Mouse (Mus musculus) liver, adult 2 months (tissue): ENCODE measurements at regions not wholly inside any gene's neighbourhood (a gene's known extent, or its start where the extent isn't known, plus 50 kb on each side); places are given as distances from the start of the nearest gene placed in this dataset.

Source experiments
- DNase-seq: peaks from one replicate; pipeline ENCODE4 v3.0.0-alpha.2; 2011; ENCODE audit warnings: low read depth, low spot score; ENCODE audit errors: extremely low read depth
- H3K27ac ChIP-seq: fragments of 200-500 bp; replicated peaks from 2 replicates; pipeline ENCODE4 v1.5.1; 2012; ENCODE audit warnings: low read depth, mild to moderate bottlenecking, control low read depth, inconsistent platforms, low read length; ENCODE audit not compliant: insufficient read depth
- H3K27me3 ChIP-seq: fragments of 200-500 bp; 2 replicates; pipeline ENCODE4 v1.6.1; 2012; ENCODE audit warnings: mild to moderate bottlenecking, moderate library complexity, low read length, inconsistent platforms; ENCODE audit not compliant: control insufficient read depth, insufficient read depth
- H3K36me3 ChIP-seq: fragments of 200-500 bp; 2 replicates; pipeline ENCODE4 v1.6.1; 2012; ENCODE audit warnings: low read length, inconsistent platforms; ENCODE audit not compliant: control insufficient read depth, insufficient read depth
- H3K4me1 ChIP-seq: fragments of 200-500 bp; 2 replicates; pipeline ENCODE4 v1.6.1; 2011; ENCODE audit warnings: low read length; ENCODE audit not compliant: control insufficient read depth, insufficient read depth
- H3K4me3 ChIP-seq: fragments of 200-500 bp; 2 replicates; pipeline ENCODE4 v1.5.1; 2011; ENCODE audit warnings: low read depth, mild to moderate bottlenecking, control low read depth, low read length, moderate library complexity; ENCODE audit not compliant: insufficient read depth
- H3K79me2 ChIP-seq: fragments of 200-500 bp; 2 replicates; pipeline ENCODE4 v1.6.1; 2012; ENCODE audit warnings: inconsistent platforms, mild to moderate bottlenecking, low read length, moderate library complexity; ENCODE audit not compliant: control insufficient read depth, insufficient read depth
- H3K9ac ChIP-seq: fragments of 200-500 bp; 2 replicates; pipeline ENCODE4 v1.6.1; 2012; ENCODE audit warnings: low read depth, mild to moderate bottlenecking, control low read depth, inconsistent platforms, low read length
- CTCF ChIP-seq: fragments of 200-500 bp; IDR thresholded peaks from 2 replicates; pipeline ENCODE4 v1.5.1; 2011; ENCODE audit warnings: low read depth, low read length, control low read depth
- POLR2A ChIP-seq: fragments of 200-500 bp; IDR thresholded peaks from 2 replicates; pipeline ENCODE4 v1.6.1; 2011; ENCODE audit warnings: low read length, control low read depth; ENCODE audit not compliant: insufficient read depth; ENCODE audit errors: extremely low read depth
- WGBS: fragments of 180-500 bp; shearing (Covaris S2); methylation state at CpG from one replicate; pipeline ENCODE4 v1.1.7; 2018; 5-methylcytosine and 5-hydroxymethylcytosine counted together

DNA sequence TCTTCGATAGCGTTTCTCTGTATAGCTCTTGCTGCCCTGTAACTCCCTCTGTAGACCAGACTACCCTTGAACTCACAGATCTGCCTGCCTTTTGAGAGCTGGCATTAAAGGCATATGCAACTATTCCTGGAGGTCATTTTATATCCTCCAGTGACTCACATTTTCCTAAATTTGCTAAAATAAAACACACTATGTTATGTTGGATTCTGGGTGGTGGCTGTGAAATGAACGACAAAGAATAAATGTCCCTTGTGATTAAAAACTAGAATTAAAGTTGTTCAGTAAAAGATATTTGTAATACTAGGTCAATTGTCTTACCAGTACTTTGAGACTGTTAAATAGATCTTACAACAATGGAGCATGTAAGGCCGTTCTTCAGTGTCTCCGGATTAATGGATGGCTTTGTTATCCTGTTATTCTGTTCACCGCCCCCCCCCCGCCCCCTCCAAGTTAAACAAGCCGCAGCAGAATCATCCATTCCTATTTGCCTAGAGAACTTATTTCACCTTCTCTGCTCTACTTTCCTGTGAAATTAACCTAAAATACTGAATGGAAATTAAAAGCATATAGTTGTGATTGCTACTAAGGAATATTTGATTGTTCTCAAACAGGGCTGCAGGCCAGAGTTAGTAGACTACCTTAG lies 240.4 kb downstream of the Mef2c start:
- no peak overlapping the region for H3K9ac ChIP-seq
- H3K36me3 ChIP-seq = no peaks in the 10 kb centered on the region
- peaks cover 12% of the 10 kb centered on the region; the same call in 1 of the 2 replicates for H3K27me3 ChIP-seq
- DNase-seq = no peak
- H3K4me1 ChIP-seq = no peaks in the 10 kb centered on the region
- no peak overlapping the region for H3K4me3 ChIP-seq
- no peaks in the 10 kb centered on the region for H3K79me2 ChIP-seq
- TF ChIP-seq CTCF (no peak), POLR2A (no peak)
- H3K27ac ChIP-seq = no peak overlapping the region
- WGBS = 58% methylated on average over 8 of the region's 8 CpGs

DNA sequence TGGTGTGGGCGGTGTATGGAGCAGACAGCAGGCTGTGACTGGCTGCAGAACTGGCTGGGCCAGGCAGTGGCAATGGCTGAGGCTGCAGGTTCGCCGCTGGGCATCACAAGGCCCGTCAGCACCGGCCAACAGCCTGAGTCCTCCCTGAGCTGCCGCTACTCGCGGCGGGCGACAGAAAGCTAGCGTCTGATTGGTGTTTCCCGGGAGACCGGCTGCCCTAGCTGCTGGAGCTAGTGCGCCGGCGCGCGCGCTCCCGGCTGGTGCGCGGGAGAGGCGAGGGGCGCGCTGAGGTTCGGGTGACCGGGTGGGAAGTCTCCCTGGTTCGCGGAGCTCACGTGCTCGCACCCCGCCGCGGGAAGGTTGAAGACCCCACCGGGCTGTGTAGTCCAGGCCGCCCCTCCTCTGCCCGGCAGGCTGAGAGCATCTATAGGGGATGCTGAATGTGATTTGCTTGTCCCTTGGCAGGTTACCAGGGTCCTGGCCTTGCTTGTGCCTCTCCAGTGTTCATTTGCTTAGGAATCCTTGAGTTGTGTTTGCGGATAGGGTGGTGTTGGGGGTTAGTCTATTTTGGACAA lies 241.2 kb downstream of the Mef2c start:
- no peak for DNase-seq
- H3K27ac ChIP-seq = no peak overlapping the region
- no peak overlapping the region for H3K9ac ChIP-seq
- no peaks in the 10 kb centered on the region for H3K4me1 ChIP-seq
- H3K36me3 ChIP-seq = no peaks in the 10 kb centered on the region
- no peak overlapping the region for H3K4me3 ChIP-seq
- H3K79me2 ChIP-seq = no peaks in the 10 kb centered on the region
- WGBS = under 1% methylated on average over 38 of the region's 38 CpGs
- TF ChIP-seq POLR2A = no peak
- TF ChIP-seq CTCF = no peak
- peaks cover 9% of the 10 kb centered on the region; the same call in 1 of the 2 replicates for H3K27me3 ChIP-seq

DNA sequence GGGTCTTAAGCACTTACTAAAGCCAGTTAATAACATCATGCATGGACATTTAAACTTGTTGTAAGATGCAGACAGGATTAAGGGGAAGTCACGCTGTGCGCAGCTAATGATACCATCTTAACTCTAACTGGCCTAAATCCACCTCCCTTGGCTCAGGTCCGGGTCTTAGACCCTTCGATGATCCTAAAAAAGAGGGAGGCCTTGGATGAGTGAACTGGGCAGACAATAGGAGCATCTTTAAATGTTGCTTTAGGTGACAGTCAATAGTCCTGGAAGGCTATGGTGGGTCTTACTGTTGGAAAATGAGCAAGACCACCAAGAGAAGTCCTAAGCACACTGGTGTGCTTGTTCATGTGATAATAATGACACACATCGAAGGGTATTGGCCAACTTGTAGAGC lies 242.1 kb downstream of the Mef2c start:
- Histone ChIP-seq H3K4me3 (no peak overlapping the region), H3K4me1 (no peaks in the 10 kb centered on the region), H3K79me2 (no peaks in the 10 kb centered on the region), H3K36me3 (no peaks in the 10 kb centered on the region), H3K27ac (no peak overlapping the region), H3K9ac (no peak overlapping the region), H3K27me3 (peaks cover 9% of the 10 kb centered on the region; the same call in 1 of the 2 replicates)
- 82% methylated on average over 5 of the region's 5 CpGs for WGBS
- DNase-seq = no peak
- TF ChIP-seq CTCF (no peak), POLR2A (no peak)

DNA sequence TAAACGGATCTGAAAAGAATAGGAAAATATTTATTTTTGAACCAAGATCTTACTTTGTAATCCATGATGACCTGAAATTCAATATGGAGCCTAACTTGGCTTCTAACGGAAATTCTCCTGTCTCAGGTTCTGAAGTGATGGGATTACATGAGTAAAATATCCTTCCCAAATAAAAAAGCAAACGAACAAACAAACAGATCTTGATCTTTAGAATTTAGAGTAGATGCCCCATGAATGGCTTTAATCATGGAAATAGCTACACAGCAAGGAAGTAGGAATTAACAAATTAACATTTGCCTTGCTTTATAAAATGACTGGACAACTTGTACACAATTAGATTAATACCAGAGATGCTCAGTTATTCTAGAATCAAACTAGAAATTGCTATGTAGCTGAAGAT lies 243.8 kb downstream of the Mef2c start:
- no peaks in the 10 kb centered on the region for H3K79me2 ChIP-seq
- 52% methylated on average over 3 of the region's 3 CpGs for WGBS
- H3K27ac ChIP-seq = no peak overlapping the region
- peaks cover 6% of the 10 kb centered on the region; the same call in 1 of the 2 replicates for H3K27me3 ChIP-seq
- H3K4me3 ChIP-seq = no peak overlapping the region
- H3K4me1 ChIP-seq = no peaks in the 10 kb centered on the region
- no peak overlapping the region for H3K9ac ChIP-seq
- H3K36me3 ChIP-seq = no peaks in the 10 kb centered on the region
- TF ChIP-seq CTCF (no peak), POLR2A (no peak)
- no peak for DNase-seq

DNA sequence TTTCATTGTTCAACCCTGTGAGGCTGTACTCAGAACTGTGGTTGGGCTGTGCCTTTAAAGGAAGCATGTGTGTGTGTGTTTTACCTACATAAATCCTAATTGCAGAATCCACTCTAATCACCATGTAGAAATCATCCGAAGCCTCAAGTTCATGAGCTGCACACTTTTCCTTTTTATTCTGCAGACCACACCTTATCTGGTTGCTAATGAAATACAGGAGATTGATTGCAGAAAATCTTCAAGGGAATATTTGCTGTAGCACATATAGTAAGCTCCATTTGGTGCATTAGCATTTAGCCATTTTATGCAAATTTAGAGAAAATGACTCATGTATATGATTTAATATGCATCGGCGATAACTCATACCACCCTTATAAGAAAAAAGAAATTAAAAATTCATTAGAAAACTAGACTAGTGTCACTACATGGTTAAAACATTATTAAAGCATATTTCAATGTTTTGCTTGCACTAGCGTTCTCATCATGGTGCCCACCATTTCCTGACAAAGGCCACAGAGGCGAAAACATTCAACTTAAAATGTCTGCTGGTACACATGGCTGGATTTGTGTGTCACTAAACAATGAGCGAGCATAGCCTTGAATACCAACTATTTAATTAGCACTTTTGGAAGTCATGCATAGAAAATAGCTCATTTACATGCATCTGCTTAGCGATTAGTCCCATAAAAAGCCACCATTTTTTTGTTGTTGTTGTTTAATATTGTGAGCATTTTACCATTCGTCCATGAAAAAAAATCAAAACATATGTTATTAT lies 245.7 kb downstream of the Mef2c start:
- Histone ChIP-seq H3K79me2 (no peaks in the 10 kb centered on the region), H3K4me1 (no peaks in the 10 kb centered on the region), H3K36me3 (no peaks in the 10 kb centered on the region), H3K4me3 (no peak overlapping the region), H3K9ac (no peak overlapping the region), H3K27me3 (peaks cover 6% of the 10 kb centered on the region; the same call in 1 of the 2 replicates), H3K27ac (no peak overlapping the region)
- no peak for DNase-seq
- TF ChIP-seq POLR2A (no peak), CTCF (no peak)
- WGBS = 75% methylated on average over 8 of the region's 8 CpGs
